Mouse (Mus musculus) limb, embryonic 15.5 days (tissue): ENCODE measurements around the gene Eed. TPM values are rescaled to one million over a fixed set of nuclear protein-coding genes. Genes with fewer than 3 reads are reported as not detected.
"Not testable (repeated sequence)": the region's sequence is repeated elsewhere in the genome, so short reads cannot be mapped to it uniquely, and the experiment has no call there.

Experiments
- ATAC-seq: fragments of 200-750 bp; cut with Nextera tagmentation; 2 replicates; pipeline ENCODE4 v1.8.0; 2017; ENCODE audit warnings: low read depth, moderate TSS enrichment; ENCODE audit not compliant: insufficient number of reproducible peaks, low FRiP score, low TSS enrichment
- H3K27ac ChIP-seq: fragments of 300-500 bp; sonication (generic); 2 replicates; pipeline ENCODE4 v1.5.1; 2015; ENCODE audit warnings: moderate library complexity, mild to moderate bottlenecking, inconsistent platforms
- H3K27me3 ChIP-seq: fragments of 300-500 bp; sonication (generic); 2 replicates; pipeline ENCODE4 v1.6.1; 2015; ENCODE audit warnings: inconsistent platforms
- H3K36me3 ChIP-seq: fragments of 300-500 bp; sonication (generic); 2 replicates; pipeline ENCODE4 v1.6.1; 2015; ENCODE audit warnings: inconsistent platforms
- H3K4me1 ChIP-seq: fragments of 300-500 bp; sonication (generic); 2 replicates; pipeline ENCODE4 v1.6.1; 2015; ENCODE audit warnings: inconsistent platforms
- H3K4me2 ChIP-seq: fragments of 300-500 bp; sonication (generic); 2 replicates; pipeline ENCODE4 v1.6.1; 2015; ENCODE audit warnings: mild to moderate bottlenecking, inconsistent platforms
- H3K4me3 ChIP-seq: fragments of 300-500 bp; sonication (generic); 2 replicates; pipeline ENCODE4 v1.5.1; 2015; ENCODE audit warnings: mild to moderate bottlenecking, inconsistent platforms
- H3K9ac ChIP-seq: fragments of 300-500 bp; sonication (generic); 2 replicates; pipeline ENCODE4 v1.6.1; 2015; ENCODE audit warnings: inconsistent platforms
- H3K9me3 ChIP-seq: fragments of 300-500 bp; sonication (generic); 2 replicates; pipeline ENCODE4 v1.6.1; 2016; ENCODE audit warnings: inconsistent platforms
- WGBS: fragments of 180-500 bp; shearing (Covaris S2); methylation state at CpG from one replicate; pipeline ENCODE4 v1.1.7; 2015; 5-methylcytosine and 5-hydroxymethylcytosine counted together
- polyA plus RNA-seq: library from polyadenylated mRNA; unstranded; fragments of >200 nt; fragmentation: Nextera tagmentation; extraction: Ambion mirVana; gene quantifications from 2 replicates; pipeline ENCODE4 v1.2.1, GENCODE M21; 2015

Eed gene
- polyA plus RNA-seq, 1 experiment from 2014 or later, result 63.0 TPM

DNA sequence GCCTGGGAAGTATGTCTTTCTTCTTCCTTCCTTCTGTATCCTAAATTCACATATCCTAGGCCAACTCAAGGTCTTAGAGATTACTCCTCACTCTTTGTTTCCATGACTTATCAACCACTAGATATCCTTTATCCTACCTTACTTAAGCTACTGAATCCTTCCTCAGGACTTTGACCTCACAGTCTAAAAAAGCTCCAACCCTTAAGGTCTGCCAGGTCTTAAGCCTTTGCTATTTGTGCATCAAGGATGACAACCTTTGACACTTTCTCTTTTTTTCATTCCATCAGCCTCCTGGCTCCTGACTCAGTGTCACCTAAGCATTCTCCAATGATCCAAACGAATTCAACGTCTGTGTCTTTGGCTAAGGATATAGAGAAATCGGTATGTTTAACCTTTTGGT is 24.0 kb upstream of the Eed start:
- no peak overlapping the region for H3K9ac ChIP-seq
- H3K36me3 ChIP-seq, result no peaks in the 10 kb centered on the region
- WGBS, result 97% methylated on average over 3 of the region's 3 CpGs
- H3K9me3 ChIP-seq, result no peaks in the 10 kb centered on the region
- no peak overlapping the region for H3K27ac ChIP-seq
- H3K4me2 ChIP-seq, result no peak overlapping the region
- no peaks in the 10 kb centered on the region for H3K4me1 ChIP-seq
- H3K4me3 ChIP-seq, result no peak overlapping the region
- no peak for ATAC-seq
- H3K27me3 ChIP-seq, result no peaks in the 10 kb centered on the region

DNA sequence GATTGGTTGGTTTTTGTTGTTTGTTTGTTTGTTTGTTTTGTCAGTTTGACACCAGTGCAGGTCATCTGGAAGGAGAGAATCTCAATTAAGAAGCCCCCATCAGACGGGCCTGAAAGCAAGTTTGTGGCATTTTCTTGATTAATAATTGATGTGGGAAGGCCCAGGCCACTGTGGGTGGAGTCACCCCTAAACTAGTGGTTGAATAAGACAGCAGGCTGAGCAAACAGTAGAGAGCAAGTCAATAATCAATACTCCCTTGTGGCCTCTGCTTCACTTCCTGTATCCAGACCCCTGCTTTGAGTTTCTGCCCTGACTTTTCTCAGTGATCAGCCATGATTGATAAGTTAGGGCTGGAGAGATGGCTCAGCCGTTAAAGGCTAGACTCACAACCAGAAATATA is 21.6 kb upstream of the Eed start:
- Histone ChIP-seq H3K36me3 (no peaks in the 10 kb centered on the region), H3K9ac (no peak overlapping the region), H3K4me1 (no peaks in the 10 kb centered on the region), H3K4me3 (no peak overlapping the region), H3K4me2 (no peak overlapping the region), H3K27ac (no peak overlapping the region), H3K9me3 (no peaks in the 10 kb centered on the region), H3K27me3 (no peaks in the 10 kb centered on the region)
- 82% methylated on average over 2 of the region's 2 CpGs for WGBS
- ATAC-seq, result no peak

DNA sequence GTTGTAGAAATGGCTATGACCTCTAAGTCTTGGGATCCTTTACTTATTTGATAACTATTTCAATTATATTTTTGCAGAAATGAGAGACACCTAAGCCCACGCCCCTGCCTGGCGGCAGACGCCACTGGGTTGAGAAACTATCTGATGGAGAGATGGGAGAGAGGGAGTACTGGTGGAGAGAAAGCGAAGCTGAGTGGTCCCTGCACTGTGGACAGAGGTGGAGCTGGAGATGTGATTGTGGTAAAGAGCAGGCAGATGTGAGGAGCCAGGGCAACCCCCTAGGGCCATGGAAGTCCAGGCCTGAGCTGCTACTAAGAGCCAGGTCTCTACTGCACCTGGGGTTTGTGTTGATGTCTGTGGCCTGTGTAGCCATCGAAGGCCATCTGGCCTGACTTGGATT is 18.7 kb upstream of the Eed start:
- 95% methylated on average over 5 of the region's 5 CpGs for WGBS
- no peak overlapping the region for H3K4me2 ChIP-seq
- no peak for ATAC-seq
- H3K4me3 ChIP-seq, result no peak overlapping the region
- no peak overlapping the region for H3K27ac ChIP-seq
- H3K36me3 ChIP-seq, result no peaks in the 10 kb centered on the region
- no peaks in the 10 kb centered on the region for H3K4me1 ChIP-seq
- H3K9ac ChIP-seq, result no peak overlapping the region
- H3K9me3 ChIP-seq, result no peaks in the 10 kb centered on the region
- H3K27me3 ChIP-seq, result no peaks in the 10 kb centered on the region

DNA sequence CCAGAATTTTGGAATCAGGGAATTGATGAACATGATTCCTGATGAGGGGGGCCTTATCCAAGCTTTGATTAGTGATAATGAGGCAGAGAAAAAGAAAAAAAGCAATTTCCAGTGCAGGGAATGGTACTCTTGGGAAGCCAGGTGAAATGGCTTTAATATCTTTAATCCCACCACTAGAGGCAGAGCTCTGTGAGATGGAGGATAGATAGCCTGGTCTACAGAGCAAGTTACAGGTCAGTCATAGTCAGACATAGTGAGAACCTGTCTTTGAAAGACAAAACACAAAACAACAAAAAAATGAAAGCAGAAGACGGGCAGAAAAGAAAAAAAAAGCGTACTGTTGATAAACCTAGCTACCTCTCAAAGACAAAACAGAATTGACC is 17.8 kb upstream of the Eed start:
- Histone ChIP-seq H3K4me2 (no peak overlapping the region), H3K36me3 (no peaks in the 10 kb centered on the region), H3K9ac (no peak overlapping the region), H3K4me3 (no peak overlapping the region), H3K27me3 (no peaks in the 10 kb centered on the region), H3K9me3 (no peaks in the 10 kb centered on the region), H3K4me1 (no peaks in the 10 kb centered on the region), H3K27ac (no peak overlapping the region)
- ATAC-seq, result no peak
- 74% methylated on average over 2 of the region's 2 CpGs for WGBS

DNA sequence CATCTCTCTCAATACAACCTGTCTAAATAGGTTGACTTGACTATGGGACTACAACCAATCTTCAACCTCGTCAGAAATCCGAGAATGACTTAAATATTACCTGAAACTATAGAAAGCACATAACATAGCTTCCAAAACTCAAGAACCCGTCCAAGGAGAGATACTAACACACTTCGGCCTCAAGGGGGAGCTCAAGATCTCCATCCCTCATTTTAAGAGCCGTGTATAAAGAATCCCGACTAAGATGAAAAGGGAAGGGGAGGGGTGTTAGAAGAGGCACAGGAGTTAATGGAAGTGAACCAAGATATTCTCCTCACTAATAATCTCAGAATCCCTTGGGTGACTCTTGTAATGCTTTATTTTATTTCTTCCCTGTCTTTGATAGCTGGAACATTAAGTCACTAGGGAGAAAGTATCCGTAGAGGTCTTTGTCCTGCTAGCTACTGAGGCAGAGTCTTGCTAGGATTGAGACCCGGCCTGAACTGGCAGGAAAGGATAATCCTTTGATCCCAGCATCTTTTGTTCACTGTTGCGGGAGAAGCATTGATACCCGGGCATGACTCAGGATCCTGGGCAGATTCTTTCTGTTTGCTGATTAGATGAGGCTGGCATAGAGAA is 17.3 kb upstream of the Eed start:
- H3K9ac ChIP-seq, result no peak overlapping the region
- H3K9me3 ChIP-seq, result no peaks in the 10 kb centered on the region
- no peak overlapping the region for H3K4me3 ChIP-seq
- no peaks in the 10 kb centered on the region for H3K36me3 ChIP-seq
- H3K27ac ChIP-seq, result no peak overlapping the region
- no peaks in the 10 kb centered on the region for H3K27me3 ChIP-seq
- no peak overlapping the region for H3K4me2 ChIP-seq
- ATAC-seq, result no peak
- WGBS, result 20% methylated on average over 10 of the region's 10 CpGs
- H3K4me1 ChIP-seq, result no peaks in the 10 kb centered on the region

DNA sequence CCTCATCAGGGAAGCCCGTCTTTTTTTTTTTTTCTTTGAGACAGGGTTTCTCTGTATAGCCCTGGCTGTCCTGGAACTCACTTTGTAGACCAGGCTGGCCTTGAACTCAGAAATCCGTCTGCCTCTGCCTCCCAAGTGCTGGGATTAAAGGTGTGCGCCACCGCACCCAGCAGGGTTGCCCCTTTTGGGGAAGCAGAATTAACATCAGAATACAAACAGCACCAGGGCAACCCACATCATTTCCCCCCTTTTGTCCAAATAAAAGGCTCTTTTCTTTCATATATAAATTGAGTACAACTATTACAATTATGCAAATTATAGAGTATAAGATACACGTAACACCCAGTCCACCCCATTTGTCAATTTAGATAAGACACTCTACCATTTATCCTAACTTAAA is 16.7 kb upstream of the Eed start:
- ATAC-seq, H3K27ac ChIP-seq, H3K4me3 ChIP-seq, H3K4me2 ChIP-seq, H3K36me3 ChIP-seq, H3K9ac ChIP-seq, H3K4me1 ChIP-seq, H3K27me3 ChIP-seq, H3K9me3 ChIP-seq: not testable (repeated sequence)
- 40% methylated on average over 5 of the region's 5 CpGs for WGBS

DNA sequence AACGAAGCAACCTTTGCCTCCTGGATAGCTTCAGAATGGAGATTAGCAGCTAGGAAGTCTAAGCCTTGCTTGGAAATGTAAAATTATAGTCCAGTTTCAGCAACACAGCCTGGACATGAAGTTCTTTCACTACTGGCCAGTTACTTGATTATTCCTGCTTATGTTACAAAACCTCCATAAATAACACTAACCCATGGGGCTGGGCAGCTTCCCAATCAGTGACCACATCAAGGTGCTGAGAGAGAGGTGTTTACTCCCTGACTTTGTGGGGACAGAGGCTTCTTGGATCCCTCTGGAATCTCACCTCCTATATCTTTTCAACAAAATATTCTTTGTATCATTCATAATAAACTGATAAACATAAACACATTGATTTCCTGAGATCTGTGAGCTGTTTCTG is 12.3 kb upstream of the Eed start:
- no peak overlapping the region for H3K9ac ChIP-seq
- no peaks in the 10 kb centered on the region for H3K4me1 ChIP-seq
- no peak overlapping the region for H3K27ac ChIP-seq
- no peaks in the 10 kb centered on the region for H3K9me3 ChIP-seq
- ATAC-seq, result no peak
- 53% methylated on average over 1 of the region's 1 CpGs for WGBS
- H3K36me3 ChIP-seq, result no peaks in the 10 kb centered on the region
- H3K4me3 ChIP-seq, result no peak overlapping the region
- H3K27me3 ChIP-seq, result no peaks in the 10 kb centered on the region
- H3K4me2 ChIP-seq, result no peak overlapping the region

DNA sequence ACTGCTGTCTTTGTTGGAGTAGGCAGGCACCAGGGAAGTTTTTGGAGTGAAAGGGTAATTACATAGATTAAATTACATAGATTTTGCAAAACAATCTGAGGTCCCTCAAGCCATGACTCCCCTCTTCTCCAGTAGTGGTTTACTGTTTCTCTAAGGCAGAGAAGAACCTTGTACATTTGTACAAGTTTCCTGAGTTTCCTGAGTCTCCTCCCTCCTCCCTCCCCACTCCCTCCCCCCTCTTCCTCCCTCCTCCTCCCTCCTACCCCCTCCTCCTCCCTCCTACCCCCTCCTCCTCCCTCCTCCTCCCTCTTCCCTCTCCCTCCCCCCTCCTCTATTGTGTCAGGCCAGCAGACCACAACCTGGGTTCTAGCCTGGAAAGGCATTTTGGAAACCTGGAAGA is 3.6 kb upstream of the Eed start:
- no peak for ATAC-seq
- Histone ChIP-seq H3K4me2 (no peak overlapping the region), H3K27me3 (no peaks in the 10 kb centered on the region), H3K9ac (no peak overlapping the region), H3K4me3 (no peak overlapping the region), H3K27ac (no peak overlapping the region), H3K9me3 (no peaks in the 10 kb centered on the region), H3K36me3 (no peaks in the 10 kb centered on the region), H3K4me1 (no peaks in the 10 kb centered on the region)

DNA sequence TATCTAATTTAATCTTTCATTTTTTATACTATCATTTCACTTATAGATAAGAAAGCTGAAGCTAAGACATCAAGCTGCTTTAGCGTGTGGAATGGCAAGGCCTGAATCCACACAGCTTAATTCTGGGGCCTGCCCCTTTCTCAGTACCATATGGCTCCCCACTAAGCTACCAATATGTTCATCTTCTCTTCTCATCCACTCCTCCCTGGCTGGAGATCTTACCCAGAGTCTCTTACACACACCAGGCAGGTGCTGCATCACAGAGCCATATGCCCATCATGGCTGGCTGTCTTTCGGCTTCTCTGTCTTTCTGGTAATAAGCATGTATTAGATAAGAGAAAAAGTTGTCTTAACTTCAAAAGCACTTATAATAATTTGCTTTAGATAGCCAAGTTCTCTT is 2.7 kb upstream of the Eed start:
- H3K9ac ChIP-seq, result no peak overlapping the region
- H3K36me3 ChIP-seq, result no peaks in the 10 kb centered on the region
- H3K27ac ChIP-seq, result no peak overlapping the region
- peaks cover 4% of the 10 kb centered on the region; the same call in 1 of the 2 replicates for H3K4me1 ChIP-seq
- 93% methylated on average over 2 of the region's 2 CpGs for WGBS
- H3K9me3 ChIP-seq, result no peaks in the 10 kb centered on the region
- no peaks in the 10 kb centered on the region for H3K27me3 ChIP-seq
- no peak overlapping the region for H3K4me2 ChIP-seq
- no peak overlapping the region for H3K4me3 ChIP-seq
- no peak for ATAC-seq

DNA sequence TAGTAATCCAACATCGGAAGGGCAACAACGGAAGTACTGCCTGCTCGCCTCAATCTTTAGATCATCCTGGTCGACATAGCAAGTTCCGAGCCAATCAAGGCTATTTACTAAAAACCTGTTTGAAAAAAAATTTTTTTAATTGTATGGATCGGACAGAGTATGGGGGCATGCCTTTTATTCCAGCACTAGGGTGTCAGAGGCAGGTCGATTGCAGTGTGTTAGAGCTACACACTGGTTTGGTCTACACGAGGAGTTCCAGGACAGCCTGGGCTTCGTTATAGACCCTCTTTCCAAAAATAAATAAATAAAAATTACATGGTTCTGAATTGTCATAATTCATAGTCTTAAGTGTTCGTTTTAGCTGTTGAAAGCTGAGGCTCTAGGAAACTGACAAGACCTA is 774 bp upstream of the Eed start:
- no peak for ATAC-seq
- H3K9ac ChIP-seq, result peak overlapping the region; percentile 85; the same call in 1 of the 2 replicates
- peaks cover 5% of the 10 kb centered on the region; the same call in 1 of the 2 replicates for H3K4me1 ChIP-seq
- 9% methylated on average over 10 of the region's 10 CpGs for WGBS
- H3K4me3 ChIP-seq, result peak overlapping the region; percentile 75
- H3K27ac ChIP-seq, result peak overlapping the region; percentile 100
- H3K9me3 ChIP-seq, result no peaks in the 10 kb centered on the region
- H3K27me3 ChIP-seq, result no peaks in the 10 kb centered on the region
- H3K36me3 ChIP-seq, result peaks cover 4% of the 10 kb centered on the region; the same call in 1 of the 2 replicates
- H3K4me2 ChIP-seq, result peak overlapping the region; percentile 58

DNA sequence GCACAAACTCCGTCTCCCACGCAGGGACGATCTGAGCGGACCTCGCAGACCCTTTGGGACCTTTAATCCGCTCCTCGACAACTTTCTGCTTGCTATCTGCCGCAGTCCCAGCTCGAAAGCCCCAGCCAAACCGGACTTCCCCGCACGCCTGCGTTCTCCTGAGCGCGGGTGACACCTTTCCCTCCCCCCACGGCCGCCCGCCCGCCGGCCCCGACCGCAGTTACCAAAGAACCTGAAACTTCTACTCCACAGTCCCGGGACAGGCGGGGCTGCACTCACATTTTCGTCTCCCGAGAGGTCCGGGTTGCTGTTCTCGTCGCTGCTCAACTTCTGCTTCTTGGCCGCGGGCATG is 674 bp downstream of the Eed start:
- Histone ChIP-seq H3K4me2 (peak overlapping the region; percentile 58), H3K27me3 (no peaks in the 10 kb centered on the region), H3K9ac (peak overlapping the region; percentile 85), H3K4me1 (peaks cover 5% of the 10 kb centered on the region; the same call in 1 of the 2 replicates), H3K9me3 (no peaks in the 10 kb centered on the region), H3K27ac (peak overlapping the region; percentile 100), H3K4me3 (peak overlapping the region; percentile 75), H3K36me3 (peaks cover 15% of the 10 kb centered on the region)
- ATAC-seq, result no peak; the same call in 1 of the 2 replicates
- under 1% methylated on average over 31 of the region's 31 CpGs for whole genome bisulfite sequencing

DNA sequence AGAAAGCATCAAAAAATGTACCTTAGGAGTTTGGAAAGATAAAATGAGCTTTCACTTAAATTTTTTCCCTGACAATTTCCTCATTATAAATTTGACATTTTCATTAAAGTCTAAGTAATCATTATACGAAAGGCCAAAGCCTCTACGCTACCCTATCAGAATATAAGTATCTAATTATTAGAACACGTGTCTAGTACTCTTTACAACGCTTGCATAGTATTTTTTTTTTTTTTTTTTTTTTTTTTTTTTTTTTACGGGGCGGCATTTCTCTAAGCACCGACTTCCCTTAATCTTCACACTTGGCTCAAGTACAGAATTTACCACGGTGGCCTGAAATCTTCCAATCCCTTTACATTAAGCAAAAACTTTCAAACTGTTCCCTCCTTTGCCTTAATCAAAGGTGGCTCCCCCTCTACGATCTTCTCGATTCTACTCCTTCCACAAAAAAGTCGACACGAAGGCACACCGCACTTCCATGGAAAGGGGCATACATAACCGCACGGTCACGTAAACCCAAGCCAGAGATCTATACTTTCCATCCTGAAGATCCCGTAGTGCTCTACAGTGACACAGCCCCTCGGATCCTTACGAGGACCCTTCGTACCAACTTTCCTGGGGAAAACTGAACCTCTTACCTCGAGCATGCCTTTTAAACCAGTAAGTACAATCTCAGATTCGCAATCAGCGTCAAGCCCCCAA is 1.2 kb downstream of the Eed start:
- Histone ChIP-seq H3K4me3 (peak overlapping the region; percentile 75), H3K9me3 (no peaks in the 10 kb centered on the region), H3K4me1 (peaks cover 5% of the 10 kb centered on the region; the same call in 1 of the 2 replicates), H3K27me3 (no peaks in the 10 kb centered on the region), H3K9ac (peak overlapping the region; percentile 85), H3K27ac (peak overlapping the region; percentile 100), H3K36me3 (peaks cover 19% of the 10 kb centered on the region), H3K4me2 (peak overlapping the region; percentile 58)
- ATAC-seq, result no peak
- 1% methylated on average over 23 of the region's 23 CpGs for WGBS
